Mouse (Mus musculus) spleen, adult 2 months (tissue): ENCODE measurements around the gene Dhx33. TPM values are rescaled to one million over a fixed set of nuclear protein-coding genes. Genes with fewer than 3 reads are reported as not detected.
A peak's percentile ranks its signal among the peaks of the same experiment; 100 is the strongest.

Experiments used
- DNase-seq, 2 experiments: peaks; one replicate each; pipeline versions ENCODE4 v3.0.0 to v3.0.0-alpha.2; 2012 to 2021; ENCODE audit warnings: low spot score in 2 of 2, low read depth in 1 of 2
- H3K27ac ChIP-seq: fragments of 200-500 bp; 2 replicates; pipeline ENCODE4 v1.5.1; 2012; ENCODE audit warnings: low read length, inconsistent platforms; ENCODE audit not compliant: insufficient read depth
- H3K27me3 ChIP-seq: fragments of 200-500 bp; 2 replicates; pipeline ENCODE4 v1.6.1; 2012; ENCODE audit warnings: mild to moderate bottlenecking, moderate library complexity, low read length, inconsistent platforms; ENCODE audit not compliant: control insufficient read depth, insufficient read depth
- H3K36me3 ChIP-seq: fragments of 200-500 bp; 2 replicates; pipeline ENCODE4 v1.6.1; 2012; ENCODE audit warnings: mild to moderate bottlenecking, low read length, inconsistent platforms; ENCODE audit not compliant: control insufficient read depth, insufficient read depth
- H3K4me1 ChIP-seq: fragments of 200-500 bp; 2 replicates; pipeline ENCODE4 v1.6.1; 2011; ENCODE audit warnings: inconsistent platforms; ENCODE audit not compliant: control insufficient read depth, insufficient read depth, insufficient read length
- H3K4me3 ChIP-seq: fragments of 200-500 bp; 2 replicates; pipeline ENCODE4 v1.5.1; 2011; ENCODE audit warnings: mild to moderate bottlenecking, inconsistent platforms; ENCODE audit not compliant: insufficient read depth, insufficient read length; ENCODE audit errors: extremely low read depth
- CTCF ChIP-seq: fragments of 200-500 bp; IDR thresholded peaks from 2 replicates; pipeline ENCODE4 v1.5.1; 2011; ENCODE audit warnings: mild to moderate bottlenecking, inconsistent platforms; ENCODE audit not compliant: insufficient read depth, insufficient read length, insufficient replicate concordance; ENCODE audit errors: extremely low read depth
- POLR2A ChIP-seq: fragments of 200-500 bp; IDR thresholded peaks from 2 replicates; pipeline ENCODE4 v1.6.1; 2011; ENCODE audit warnings: low read depth, low read length, inconsistent platforms
- WGBS: fragments of 180-500 bp; shearing (Covaris S2); methylation state at CpG from one replicate; pipeline ENCODE4 v1.1.7; 2018; 5-methylcytosine and 5-hydroxymethylcytosine counted together
- polyA plus RNA-seq: library from polyadenylated mRNA; depleted of rRNA; stranded (reverse); fragments of >200 nt; gene quantifications from 2 replicates; pipeline ENCODE4 v1.2.3, GENCODE M21; 2012

Dhx33 gene
- polyA plus RNA-seq, 1 experiment: 24.6 TPM

- no peak overlapping the region for H3K4me3 ChIP-seq
- peaks cover 25% of the 10 kb centered on the region for H3K36me3 ChIP-seq
- TF ChIP-seq POLR2A: no peak
- no peak for TF ChIP-seq CTCF
- no peak for DNase-seq
- 81% methylated on average over 3 of the region's 3 CpGs for WGBS
- H3K27me3 ChIP-seq: no peaks in the 10 kb centered on the region
- H3K27ac ChIP-seq: no peak overlapping the region
- H3K4me1 ChIP-seq: no peaks in the 10 kb centered on the region; the same call in none of the 2 replicates
These were observed 4.1 kb upstream of the Dhx33 start for GRCm38 (mm10) chr11:71008321-71008720.

GRCm38 (mm10) chr11:71007831-71008230 lies 3.6 kb upstream of the Dhx33 start:
- no peaks in the 10 kb centered on the region for H3K27me3 ChIP-seq
- no peak overlapping the region for H3K27ac ChIP-seq
- 89% methylated on average over 7 of the region's 7 CpGs for WGBS
- no peak for DNase-seq
- TF ChIP-seq POLR2A: no peak
- no peaks in the 10 kb centered on the region; the same call in none of the 2 replicates for H3K4me1 ChIP-seq
- peaks cover 23% of the 10 kb centered on the region for H3K36me3 ChIP-seq
- H3K4me3 ChIP-seq: no peak overlapping the region

GRCm38 (mm10) chr11:71007026-71007425 lies 2.8 kb upstream of the Dhx33 start:
- TF ChIP-seq POLR2A (no peak), CTCF (no peak)
- H3K36me3 ChIP-seq: peaks cover 19% of the 10 kb centered on the region
- H3K4me1 ChIP-seq: no peaks in the 10 kb centered on the region; the same call in none of the 2 replicates
- no peak overlapping the region for H3K4me3 ChIP-seq
- no peak for DNase-seq
- no peaks in the 10 kb centered on the region for H3K27me3 ChIP-seq
- WGBS: 94% methylated on average over 6 of the region's 6 CpGs
- H3K27ac ChIP-seq: no peak overlapping the region

GRCm38 (mm10) chr11:71005046-71005445 lies 809 bp upstream of the Dhx33 start:
- WGBS: 38% methylated on average over 5 of the region's 5 CpGs
- Histone ChIP-seq H3K27me3 (no peaks in the 10 kb centered on the region), H3K4me3 (no peak overlapping the region), H3K36me3 (peaks cover 14% of the 10 kb centered on the region), H3K4me1 (no peaks in the 10 kb centered on the region; the same call in none of the 2 replicates), H3K27ac (no peak overlapping the region)
- no peak for DNase-seq
- TF ChIP-seq CTCF (no peak), POLR2A (no peak)

- TF ChIP-seq CTCF (no peak), POLR2A (no peak)
- DNase-seq: no peak
- Histone ChIP-seq H3K36me3 (peaks cover 11% of the 10 kb centered on the region), H3K4me3 (peak overlapping the region; percentile 81), H3K27ac (peak overlapping the region; percentile 37), H3K27me3 (no peaks in the 10 kb centered on the region), H3K4me1 (no peaks in the 10 kb centered on the region; the same call in none of the 2 replicates)
- WGBS: under 1% methylated on average over 49 of the region's 49 CpGs
These were observed 474 bp downstream of the Dhx33 start for GRCm38 (mm10) chr11:71003611-71004315.

- 90% methylated on average over 4 of the region's 4 CpGs for WGBS
- peaks cover 14% of the 10 kb centered on the region for H3K36me3 ChIP-seq
These were observed 3.1 kb downstream of the Dhx33 start for GRCm38 (mm10) chr11:71001167-71001566.

GRCm38 (mm10) chr11:70982557-70983228 lies 21.5 kb downstream of the Dhx33 start, which contains the start of gene C1qbp:
Gene C1qbp (minus strand): TSS chr11:70983026.
- Histone ChIP-seq H3K4me3 (peak within 1 kb of the TSS; percentile 90), H3K4me1 (peaks cover 4% of the 10 kb centered on the region), H3K27me3 (no peaks in the 10 kb centered on the region), H3K36me3 (peaks cover 25% of the 10 kb centered on the region), H3K27ac (no peak within 1 kb of the TSS)
- peak; percentile 5; the same call in 1 of the 2 replicates for TF ChIP-seq POLR2A
- TF ChIP-seq CTCF: peak; percentile 99
- WGBS: under 1% methylated on average over 61 of the region's 64 CpGs
- DNase-seq: peak; percentile 75 to 92

More at GRCm38 (mm10) chr11:71001167-71001566, 3.1 kb downstream of the Dhx33 start:
- H3K4me1 ChIP-seq: no peaks in the 10 kb centered on the region; the same call in none of the 2 replicates
- TF ChIP-seq CTCF (no peak), POLR2A (no peak)
- H3K27ac ChIP-seq: no peak overlapping the region
- H3K27me3 ChIP-seq: no peaks in the 10 kb centered on the region
- no peak for DNase-seq
- H3K4me3 ChIP-seq: no peak overlapping the region
